Mouse (Mus musculus): ENCODE measurements around the gene Rfng. TPM values are rescaled to one million over a fixed set of nuclear protein-coding genes. Genes with fewer than 3 reads are reported as not detected.

The Rfng gene
- polyA plus RNA-seq, 1 experiment from 2014 or later: 58.4 TPM

- 0 out of 2 replicates have a peak overlapping the region, but pooled peaks have one; percentile 25 for H3K4me2 ChIP-seq
- WGBS: 74% methylated on average over 14 of the region's 14 CpGs
- H3K9ac ChIP-seq: no peak overlapping the region
- ATAC-seq: no peak
- H3K9me3 ChIP-seq (replicated peaks): peaks cover 18% of the 10 kb centered on the region
- H3K4me3 ChIP-seq: no peak overlapping the region
- H3K27ac ChIP-seq: no peak overlapping the region
- H3K4me1 ChIP-seq: no peaks in the 10 kb centered on the region
- H3K27me3 ChIP-seq: peaks cover 15% of the 10 kb centered on the region
- H3K36me3 ChIP-seq (ENCODE audit: poor library complexity, severe bottlenecking): no peaks in the 10 kb centered on the region
These were observed 22.0 kb downstream of the Rfng start for GRCm38 (mm10) chr11:120761811-120762671.

GRCm38 (mm10) chr11:120760236-120760635, 23.8 kb downstream of the Rfng start:
- no peak for ATAC-seq
- H3K9ac ChIP-seq: no peak overlapping the region
- WGBS: 90% methylated on average over 9 of the region's 9 CpGs

GRCm38 (mm10) chr11:120751606-120752005, 32.4 kb downstream of the Rfng start:
- Histone ChIP-seq H3K27me3 (no peaks in the 10 kb centered on the region), H3K4me1 (no peaks in the 10 kb centered on the region), H3K36me3 (ENCODE audit: poor library complexity, severe bottlenecking) (no peaks in the 10 kb centered on the region), H3K4me2 (no peak overlapping the region), H3K9ac (no peak overlapping the region), H3K4me3 (no peak overlapping the region), H3K9me3 (replicated peaks) (no peaks in the 10 kb centered on the region), H3K27ac (no peak overlapping the region)
- ATAC-seq: no peak
- 73% methylated on average over 4 of the region's 4 CpGs for WGBS

More at GRCm38 (mm10) chr11:120760236-120760635, 23.8 kb downstream of the Rfng start:
- H3K4me1 ChIP-seq: no peaks in the 10 kb centered on the region
- H3K9me3 ChIP-seq (replicated peaks): peaks cover 20% of the 10 kb centered on the region
- H3K36me3 ChIP-seq (ENCODE audit: poor library complexity, severe bottlenecking): no peaks in the 10 kb centered on the region
- H3K27me3 ChIP-seq: peaks cover 15% of the 10 kb centered on the region
- H3K4me2 ChIP-seq: no peak overlapping the region
- no peak overlapping the region for H3K4me3 ChIP-seq
- no peak overlapping the region for H3K27ac ChIP-seq

GRCm38 (mm10) chr11:120749430-120749829, 34.6 kb downstream of the Rfng start:
- Histone ChIP-seq H3K4me1 (no peaks in the 10 kb centered on the region), H3K36me3 (ENCODE audit: poor library complexity, severe bottlenecking) (no peaks in the 10 kb centered on the region), H3K27ac (no peak overlapping the region), H3K4me3 (no peak overlapping the region), H3K9ac (no peak overlapping the region), H3K4me2 (no peak overlapping the region), H3K9me3 (replicated peaks) (no peaks in the 10 kb centered on the region), H3K27me3 (no peaks in the 10 kb centered on the region)
- no peak for ATAC-seq
- WGBS: 60% methylated on average over 8 of the region's 8 CpGs

GRCm38 (mm10) chr11:120747974-120748373, 36.0 kb downstream of the Rfng start:
- 81% methylated on average over 4 of the region's 4 CpGs for WGBS
- no peak for ATAC-seq
- Histone ChIP-seq H3K36me3 (ENCODE audit: poor library complexity, severe bottlenecking) (no peaks in the 10 kb centered on the region), H3K4me1 (no peaks in the 10 kb centered on the region), H3K4me2 (no peak overlapping the region), H3K27ac (no peak overlapping the region), H3K9ac (no peak overlapping the region), H3K4me3 (no peak overlapping the region), H3K27me3 (no peaks in the 10 kb centered on the region), H3K9me3 (replicated peaks) (no peaks in the 10 kb centered on the region)

DNA sequence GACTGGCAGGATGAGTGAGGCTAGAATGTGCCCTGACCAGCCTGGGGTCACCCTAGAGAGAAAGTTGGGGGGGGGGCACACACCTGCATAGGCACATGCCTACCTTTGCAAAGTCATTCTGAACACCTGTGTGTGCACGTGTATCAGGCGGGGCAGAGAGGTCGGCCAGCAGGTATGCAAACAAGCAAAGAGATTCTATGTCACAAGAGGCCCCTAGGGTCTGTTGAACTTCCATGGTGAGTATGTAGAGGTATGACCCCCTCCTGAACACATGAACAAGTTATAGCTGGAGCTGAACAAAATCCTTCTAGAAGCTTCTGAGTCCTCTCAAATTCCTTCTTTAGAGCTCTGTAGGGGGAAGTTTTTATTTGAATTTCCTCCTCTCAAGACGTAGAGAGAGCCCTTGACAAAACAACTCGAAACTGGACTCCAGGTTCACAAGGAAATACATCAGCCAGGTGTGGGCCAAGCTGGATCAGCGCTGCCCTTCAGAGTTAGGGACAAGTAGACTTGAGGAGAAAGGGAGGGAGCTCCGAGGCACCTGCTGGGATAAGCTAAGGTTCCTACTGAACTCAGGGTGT, 39.8 kb downstream of the Rfng start:
- Histone ChIP-seq H3K9me3 (replicated peaks) (no peaks in the 10 kb centered on the region), H3K27me3 (no peaks in the 10 kb centered on the region), H3K4me1 (no peaks in the 10 kb centered on the region), H3K36me3 (ENCODE audit: poor library complexity, severe bottlenecking) (no peaks in the 10 kb centered on the region), H3K4me2 (no peak overlapping the region), H3K9ac (no peak overlapping the region), H3K4me3 (no peak overlapping the region), H3K27ac (no peak overlapping the region)
- ATAC-seq: no peak
- 83% methylated on average over 7 of the region's 7 CpGs for WGBS

DNA sequence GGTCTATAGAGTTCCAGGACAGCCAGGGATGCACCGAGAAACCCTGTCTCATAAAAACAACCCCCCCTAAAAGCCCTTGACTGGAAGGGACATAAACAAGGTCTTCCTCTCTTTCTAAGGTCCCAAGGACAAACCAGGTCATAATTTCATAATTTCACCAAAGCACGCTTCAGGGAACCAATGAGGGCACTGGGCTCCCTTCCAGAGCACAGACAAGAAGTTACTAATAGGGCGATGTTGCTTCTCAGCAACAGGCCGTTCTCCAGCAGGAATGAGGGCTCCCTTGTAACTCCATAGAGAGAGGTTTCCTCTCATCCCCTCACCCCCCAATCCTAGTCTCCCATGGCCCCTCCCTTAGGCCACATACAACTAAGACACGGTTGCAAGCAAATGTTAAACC, 43.0 kb downstream of the Rfng start:
- Histone ChIP-seq H3K27me3 (no peaks in the 10 kb centered on the region), H3K4me3 (no peak overlapping the region), H3K4me2 (no peak overlapping the region), H3K9me3 (replicated peaks) (no peaks in the 10 kb centered on the region), H3K27ac (no peak overlapping the region), H3K9ac (no peak overlapping the region), H3K4me1 (no peaks in the 10 kb centered on the region), H3K36me3 (ENCODE audit: poor library complexity, severe bottlenecking) (no peaks in the 10 kb centered on the region)
- WGBS: 96% methylated on average over 5 of the region's 5 CpGs
- ATAC-seq: no peak

GRCm38 (mm10) chr11:120736424-120736823, 47.6 kb downstream of the Rfng start:
- WGBS: 74% methylated on average over 6 of the region's 6 CpGs
- Histone ChIP-seq H3K9ac (no peak overlapping the region), H3K27ac (no peak overlapping the region), H3K9me3 (replicated peaks) (no peaks in the 10 kb centered on the region), H3K27me3 (peaks cover 5% of the 10 kb centered on the region; the same call in 1 of the 2 replicates), H3K36me3 (ENCODE audit: poor library complexity, severe bottlenecking) (no peaks in the 10 kb centered on the region), H3K4me1 (no peaks in the 10 kb centered on the region), H3K4me2 (no peak overlapping the region), H3K4me3 (no peak overlapping the region)
- no peak for ATAC-seq

- H3K27me3 ChIP-seq: peaks cover 11% of the 10 kb centered on the region
- 75% methylated on average over 6 of the region's 6 CpGs for WGBS
These were observed 50.5 kb downstream of the Rfng start for GRCm38 (mm10) chr11:120733521-120733920.

GRCm38 (mm10) chr11:120731858-120732680, 51.9 kb downstream of the Rfng start, which contains the start of gene Cbr2:
Cbr2 (minus strand) TSS chr11:120732114.
- H3K9me3 ChIP-seq (replicated peaks): no peaks in the 10 kb centered on the region
- peaks cover 20% of the 10 kb centered on the region for H3K27me3 ChIP-seq
- 82% methylated on average over 12 of the region's 12 CpGs for WGBS
- H3K4me3 ChIP-seq: no peak within 1 kb of the TSS
- H3K27ac ChIP-seq: no peak within 1 kb of the TSS
- H3K4me2 ChIP-seq: no peak within 1 kb of the TSS
- H3K9ac ChIP-seq: no peak within 1 kb of the TSS
- peaks cover 6% of the 10 kb centered on the region; the same call in 1 of the 2 replicates for H3K4me1 ChIP-seq
- ATAC-seq: no peak
- H3K36me3 ChIP-seq (ENCODE audit: poor library complexity, severe bottlenecking): no peaks in the 10 kb centered on the region

More at GRCm38 (mm10) chr11:120733521-120733920, 50.5 kb downstream of the Rfng start:
- H3K4me2 ChIP-seq: no peak overlapping the region
- H3K9me3 ChIP-seq (replicated peaks): no peaks in the 10 kb centered on the region
- no peak overlapping the region for H3K4me3 ChIP-seq
- no peak for ATAC-seq
- H3K27ac ChIP-seq: no peak overlapping the region
- H3K4me1 ChIP-seq: peaks cover 3% of the 10 kb centered on the region; the same call in 1 of the 2 replicates
- H3K36me3 ChIP-seq (ENCODE audit: poor library complexity, severe bottlenecking): no peaks in the 10 kb centered on the region
- H3K9ac ChIP-seq: no peak overlapping the region

DNA sequence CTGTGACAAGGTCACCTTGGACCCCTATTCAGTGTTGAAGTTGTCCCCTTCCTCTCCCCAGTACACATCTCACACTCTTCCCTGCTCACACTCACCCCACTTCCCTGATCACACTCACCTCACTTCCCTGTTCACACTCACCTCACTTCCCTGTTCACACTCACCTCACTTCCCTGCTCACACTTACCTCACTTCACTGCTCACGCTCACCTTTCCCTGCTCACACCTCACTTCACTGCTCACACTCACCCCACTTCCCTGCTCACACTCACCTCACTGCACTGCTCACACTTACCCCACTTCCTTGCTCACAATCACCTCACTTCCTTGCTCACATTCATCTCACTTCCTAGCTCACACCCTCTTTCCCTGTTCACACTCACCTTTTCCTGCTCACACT, 52.6 kb downstream of the Rfng start:
- Histone ChIP-seq H3K36me3 (ENCODE audit: poor library complexity, severe bottlenecking) (no peaks in the 10 kb centered on the region), H3K27me3 (peaks cover 22% of the 10 kb centered on the region), H3K9me3 (replicated peaks) (no peaks in the 10 kb centered on the region), H3K27ac (no peak overlapping the region), H3K4me2 (no peak overlapping the region), H3K9ac (no peak overlapping the region), H3K4me1 (peaks cover 12% of the 10 kb centered on the region), H3K4me3 (no peak overlapping the region)
- 100% methylated on average over 1 of the region's 1 CpGs for WGBS
- no peak for ATAC-seq

Data from forebrain, embryonic 13.5 days (tissue).